Mouse (Mus musculus): ENCODE results near the gene 2210010C04Rik.

2210010C04Rik gene

GRCm38 (mm10) chr6:41035409-41035808 is at the start of gene 2210010C04Rik:
Gene 2210010C04Rik (minus strand): TSS chr6:41035509.
- in situ Hi-C loops (cut with MseI, MboI), result no loop called here

DNA sequence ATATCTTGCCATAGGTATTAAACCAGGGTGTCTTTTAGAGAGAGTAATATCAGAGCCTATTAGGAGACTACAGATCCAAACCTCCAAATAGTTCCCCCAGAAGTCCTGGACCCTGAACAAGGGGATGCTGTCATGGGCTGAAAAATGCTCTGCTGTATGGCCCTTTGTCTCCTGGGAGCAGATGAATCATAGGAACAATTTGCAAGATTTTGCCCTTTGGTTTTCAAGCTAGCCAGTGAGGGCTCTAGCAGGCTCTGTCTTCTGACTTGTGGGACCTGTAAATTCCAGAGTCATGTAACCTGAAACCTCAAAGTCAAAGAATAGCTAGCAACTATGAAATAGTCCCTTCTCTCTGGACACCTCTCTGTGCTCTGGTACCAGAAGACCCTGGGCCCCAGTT is 44.8 kb upstream of the 2210010C04Rik start:
- in situ Hi-C loops (cut with MseI, MboI), result no loop called here

GRCm38 (mm10) chr6:41078539-41079303 is 43.4 kb upstream of the 2210010C04Rik start:
- in situ Hi-C loops (cut with MseI, MboI), result no loop called here

DNA sequence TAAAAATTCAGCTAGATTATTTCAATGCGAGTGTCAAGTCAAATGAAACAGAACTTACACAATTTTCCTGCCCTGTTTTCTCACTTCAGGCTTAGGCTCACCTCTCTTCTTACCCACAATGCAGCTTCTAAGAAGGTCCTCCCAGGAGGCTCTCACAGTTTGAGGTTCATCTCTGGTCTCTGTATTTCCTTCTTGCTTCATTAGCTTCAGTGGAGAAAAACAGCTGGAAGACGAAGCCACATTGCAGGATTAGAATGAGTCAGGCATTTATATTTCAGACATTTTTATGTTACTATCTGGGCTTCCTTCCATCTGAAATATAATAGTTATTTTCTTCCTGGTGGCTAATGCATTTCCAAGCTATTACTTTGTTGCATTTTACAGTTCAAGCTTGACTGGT is 40.4 kb upstream of the 2210010C04Rik start:
- in situ Hi-C loops (cut with MseI, MboI), result no loop called here

GRCm38 (mm10) chr6:41063332-41063731 is 28.0 kb upstream of the 2210010C04Rik start:
- in situ Hi-C loops (cut with MseI, MboI), result no loop called here

DNA sequence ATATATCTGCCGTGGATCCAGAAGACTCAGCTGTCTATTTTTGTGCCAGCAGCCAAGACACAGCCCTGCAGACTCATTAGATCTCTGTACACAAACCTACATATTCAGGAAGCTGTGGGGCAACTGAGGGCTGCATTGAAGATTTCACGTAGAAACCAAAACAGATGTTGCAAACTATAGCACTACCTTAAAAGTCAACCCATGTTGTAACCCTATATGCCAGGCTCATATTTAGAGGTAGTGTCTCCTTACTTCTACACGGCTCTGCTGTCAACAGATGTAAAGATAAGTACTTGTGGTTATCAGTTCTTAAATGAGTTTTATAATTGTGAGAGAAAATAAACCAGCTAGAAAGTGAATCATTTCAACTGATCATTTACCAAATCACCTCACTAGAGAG is 27.4 kb upstream of the 2210010C04Rik start:
- in situ Hi-C loops (cut with MseI, MboI), result no loop called here

DNA sequence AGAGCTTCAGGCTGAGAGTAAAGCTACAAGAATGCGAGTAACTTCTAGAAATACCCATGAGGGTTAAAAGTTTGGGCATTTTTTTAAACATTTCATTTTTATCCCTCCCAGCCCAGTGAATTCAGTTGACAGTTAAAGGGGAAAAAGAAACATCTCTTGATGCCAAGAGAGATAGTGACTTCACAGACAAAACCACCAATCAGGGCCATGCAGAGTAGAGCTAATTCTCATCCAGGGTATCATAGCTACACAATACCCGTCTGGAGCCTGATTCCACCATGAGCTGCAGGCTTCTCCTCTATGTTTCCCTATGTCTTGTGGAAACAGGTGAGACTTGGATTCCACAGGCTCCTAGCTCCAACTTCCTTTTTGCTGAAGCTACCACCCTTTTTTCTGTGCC is 26.8 kb upstream of the 2210010C04Rik start:
- in situ Hi-C loops (cut with MseI, MboI), result no loop called here

DNA sequence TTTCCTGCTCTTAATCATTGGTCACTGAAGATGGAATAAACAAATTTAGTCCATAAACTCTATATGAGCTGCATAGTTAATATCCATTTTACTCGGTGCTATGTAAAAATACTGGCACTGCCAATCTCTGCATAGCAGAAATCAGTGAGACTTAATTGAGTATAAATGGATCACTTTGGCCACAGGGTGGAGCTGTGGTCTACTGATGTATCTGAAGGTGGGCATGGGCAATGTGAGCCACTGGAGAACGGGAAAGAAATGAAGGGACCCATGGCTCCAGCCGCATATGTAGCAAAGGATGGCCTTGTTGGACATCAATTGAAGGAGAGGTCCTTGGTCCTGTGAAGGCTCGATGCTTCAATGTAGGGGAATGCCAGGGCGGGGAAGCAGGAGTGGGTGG is 25.8 kb upstream of the 2210010C04Rik start:
- in situ Hi-C loops (cut with MseI, MboI), result no loop called here

DNA sequence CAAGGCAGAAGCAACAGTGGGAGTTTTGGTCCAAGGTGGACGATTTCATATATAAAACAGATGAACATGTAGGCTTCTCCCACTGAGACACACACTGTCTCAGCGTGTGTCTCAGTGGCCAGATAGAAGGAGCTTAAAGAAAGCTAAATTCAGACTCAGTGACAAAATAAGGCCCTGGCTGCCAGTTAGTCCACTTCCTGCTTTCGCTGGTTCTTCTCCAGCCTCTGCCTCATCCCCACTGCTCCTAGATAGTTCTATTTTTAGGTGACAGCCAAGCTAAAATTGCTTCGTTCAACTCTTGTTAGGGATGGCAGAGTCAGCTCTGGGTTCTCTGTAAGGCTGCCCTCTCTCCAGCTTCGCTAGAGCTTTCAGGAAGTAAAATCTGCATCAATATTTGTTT is 22.3 kb upstream of the 2210010C04Rik start:
- in situ Hi-C loops (cut with MseI, MboI), result no loop called here

- in situ Hi-C loops (cut with MseI, MboI), result no loop called here
These were observed 20.3 kb upstream of the 2210010C04Rik start for GRCm38 (mm10) chr6:41055581-41055980.

DNA sequence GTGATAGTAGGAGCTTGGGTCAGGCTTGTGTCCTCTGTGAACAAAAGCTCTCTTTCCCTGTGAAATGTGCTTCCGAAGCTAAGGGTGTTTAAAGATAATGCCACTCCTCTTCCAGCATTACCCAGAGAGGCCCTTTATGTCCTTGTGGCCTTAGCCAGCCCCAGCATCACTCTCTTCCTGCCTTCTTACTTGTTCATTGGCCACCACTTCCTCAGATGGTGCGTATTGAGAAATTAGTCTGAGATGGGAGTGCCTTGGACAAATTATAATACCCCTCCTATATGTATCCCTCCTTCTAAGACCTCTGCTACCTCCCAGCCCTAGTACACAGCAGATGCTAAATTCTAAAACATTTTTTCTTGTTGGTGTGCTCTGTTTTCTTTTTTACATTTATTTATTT is 19.1 kb upstream of the 2210010C04Rik start:
- in situ Hi-C loops (cut with MseI, MboI), result no loop called here

DNA sequence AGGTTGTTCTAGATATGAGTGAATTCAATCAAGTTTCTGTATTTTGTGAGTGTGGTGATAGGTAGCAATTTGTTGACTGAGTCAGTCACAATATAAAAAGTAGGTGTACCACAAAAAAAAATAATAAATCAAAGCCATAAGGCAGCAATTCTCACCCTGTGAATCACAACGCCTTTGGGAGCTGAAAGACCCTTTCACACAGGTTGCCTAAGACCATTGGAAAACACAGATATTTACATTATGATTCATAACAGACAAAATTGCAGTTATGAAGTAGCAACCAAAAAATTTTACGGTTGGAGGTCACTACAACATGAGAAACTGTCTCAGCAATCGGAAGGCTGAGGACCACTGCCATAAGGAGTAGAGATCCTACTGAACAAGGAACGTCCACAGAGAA is 16.5 kb upstream of the 2210010C04Rik start:
- in situ Hi-C loops (cut with MseI, MboI), result no loop called here

- in situ Hi-C loops (cut with MseI, MboI), result no loop called here
These were observed 13.3 kb upstream of the 2210010C04Rik start for GRCm38 (mm10) chr6:41048602-41049001.

GRCm38 (mm10) chr6:41047961-41048360 is 12.7 kb upstream of the 2210010C04Rik start:
- in situ Hi-C loops (cut with MseI, MboI), result no loop called here

DNA sequence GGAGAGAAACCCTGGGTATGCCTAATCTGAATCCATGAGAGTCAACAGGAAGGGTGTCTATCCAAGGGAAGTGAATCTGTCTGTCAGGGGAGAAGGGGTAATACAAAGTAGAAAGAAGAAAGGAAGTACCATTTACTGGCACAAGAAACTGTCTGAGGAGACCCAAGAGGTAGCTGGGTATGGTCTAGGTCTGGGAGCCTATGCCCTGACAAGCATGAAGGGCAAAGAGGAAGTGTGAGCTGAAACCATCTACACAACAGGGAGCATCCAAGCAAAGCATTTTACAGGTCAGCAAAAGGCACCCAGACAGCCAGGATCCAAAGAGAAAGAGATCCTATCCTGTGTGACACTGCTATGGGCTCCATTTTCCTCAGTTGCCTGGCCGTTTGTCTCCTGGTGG is 11.9 kb upstream of the 2210010C04Rik start:
- in situ Hi-C loops (cut with MseI, MboI), result no loop called here

DNA sequence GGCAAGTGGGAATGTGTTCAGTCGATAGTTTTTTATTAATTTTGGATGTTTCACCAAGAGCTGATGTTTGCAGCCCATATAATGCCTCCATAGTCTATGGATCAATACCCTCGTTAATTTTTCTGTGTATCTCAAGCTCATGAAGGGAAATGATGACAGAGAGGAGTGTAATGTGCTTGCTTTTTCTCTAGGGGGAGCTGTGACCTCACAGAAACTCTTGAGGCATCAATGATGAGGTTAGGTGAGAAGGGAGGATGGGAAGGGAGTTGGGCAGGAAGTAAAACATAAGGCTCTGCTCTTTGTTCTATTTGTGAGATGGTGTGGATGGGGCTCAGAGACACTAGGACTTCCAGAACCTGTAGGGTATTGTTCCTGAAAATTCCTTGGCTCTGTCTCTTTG is 11.2 kb upstream of the 2210010C04Rik start:
- in situ Hi-C loops (cut with MseI, MboI), result no loop called here

GRCm38 (mm10) chr6:41044753-41045152 is 9.4 kb upstream of the 2210010C04Rik start:
- in situ Hi-C loops (cut with MseI, MboI), result no loop called here

GRCm38 (mm10) chr6:41044314-41044713 is 9.0 kb upstream of the 2210010C04Rik start:
- in situ Hi-C loops (cut with MseI, MboI), result no loop called here

- in situ Hi-C loops (cut with MseI, MboI), result no loop called here
These were observed 2.5 kb downstream of the 2210010C04Rik start for GRCm38 (mm10) chr6:41032802-41033201.

DNA sequence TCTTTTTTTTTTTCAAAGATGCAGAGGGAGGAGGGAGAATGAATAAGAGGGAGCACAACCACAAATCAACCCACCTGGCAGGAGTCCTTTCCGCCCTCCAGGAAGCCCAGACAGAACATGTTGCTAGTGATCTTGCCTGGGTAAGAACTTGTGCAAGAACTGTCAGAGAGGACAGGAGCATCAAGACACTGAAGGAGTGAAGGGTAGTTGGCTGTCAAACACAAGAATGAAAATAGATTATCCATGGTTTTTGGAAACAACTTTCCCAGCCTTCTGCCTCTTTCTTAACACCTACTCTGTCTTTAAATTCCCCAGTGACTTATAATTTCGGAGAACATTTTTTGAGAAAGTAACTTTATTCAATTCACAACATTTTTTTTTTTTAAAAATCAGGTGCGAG is 3.1 kb downstream of the 2210010C04Rik start:
- in situ Hi-C loops (cut with MseI, MboI), result no loop called here

GRCm38 (mm10) chr6:41030821-41031220 is 4.5 kb downstream of the 2210010C04Rik start:
- in situ Hi-C loops (cut with MseI, MboI), result no loop called here

GRCm38 (mm10) chr6:41027053-41027452 is 8.3 kb downstream of the 2210010C04Rik start:
- in situ Hi-C loops (cut with MseI, MboI), result no loop called here

DNA sequence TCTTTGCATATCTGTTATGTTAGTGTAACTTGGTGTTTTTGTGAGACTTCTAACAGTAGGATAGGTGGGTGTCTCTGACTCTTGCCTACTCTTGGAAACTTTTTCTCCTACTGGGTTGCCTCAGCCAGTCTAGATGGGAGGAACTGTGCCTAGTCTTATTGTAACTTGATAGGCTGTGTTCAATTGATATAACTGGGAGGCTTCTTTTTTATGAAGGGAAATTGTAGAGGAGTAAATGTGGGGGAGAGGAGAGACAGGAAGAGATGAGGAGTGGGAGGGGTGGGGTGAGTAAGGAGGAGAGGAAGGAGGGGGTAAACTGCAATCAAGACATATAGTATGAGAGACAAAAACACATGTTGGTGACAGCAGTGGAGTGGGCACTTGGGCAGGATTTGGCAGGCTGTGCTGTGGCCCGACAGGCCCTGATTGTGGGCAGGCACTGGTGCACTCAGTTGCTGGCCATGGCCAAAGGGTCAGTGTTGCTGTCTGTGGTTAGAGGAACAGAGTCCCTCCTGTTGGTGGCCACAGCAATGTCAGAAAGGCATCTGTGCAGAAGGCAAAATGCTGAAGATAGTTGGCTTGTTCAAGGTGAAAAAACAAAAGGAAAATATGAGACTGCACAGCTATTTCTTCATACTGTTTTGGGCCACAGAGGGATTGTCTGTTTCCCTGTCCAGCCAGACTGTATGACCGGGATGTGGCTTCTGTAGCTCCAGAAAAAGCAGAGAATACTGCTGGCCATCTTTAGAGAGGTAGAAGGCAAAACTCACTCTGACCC is 9.2 kb downstream of the 2210010C04Rik start:
- in situ Hi-C loops (cut with MseI, MboI), result no loop called here
